Mouse (Mus musculus) spleen, adult 2 months (tissue): ENCODE data around the gene Kmt2d. TPM values are rescaled to one million over a fixed set of nuclear protein-coding genes. Genes with fewer than 3 reads are reported as not detected.

ENCODE experiments used
- DNase-seq, 2 experiments: peaks; one replicate each; pipeline versions ENCODE4 v3.0.0 to v3.0.0-alpha.2; 2012 to 2021; ENCODE audit warnings: low spot score in 2 of 2, low read depth in 1 of 2
- H3K27ac ChIP-seq: fragments of 200-500 bp; 2 replicates; pipeline ENCODE4 v1.5.1; 2012; ENCODE audit warnings: low read length, inconsistent platforms; ENCODE audit not compliant: insufficient read depth
- H3K27me3 ChIP-seq: fragments of 200-500 bp; 2 replicates; pipeline ENCODE4 v1.6.1; 2012; ENCODE audit warnings: mild to moderate bottlenecking, moderate library complexity, low read length, inconsistent platforms; ENCODE audit not compliant: control insufficient read depth, insufficient read depth
- H3K36me3 ChIP-seq: fragments of 200-500 bp; 2 replicates; pipeline ENCODE4 v1.6.1; 2012; ENCODE audit warnings: mild to moderate bottlenecking, low read length, inconsistent platforms; ENCODE audit not compliant: control insufficient read depth, insufficient read depth
- H3K4me1 ChIP-seq: fragments of 200-500 bp; 2 replicates; pipeline ENCODE4 v1.6.1; 2011; ENCODE audit warnings: inconsistent platforms; ENCODE audit not compliant: control insufficient read depth, insufficient read depth, insufficient read length
- H3K4me3 ChIP-seq: fragments of 200-500 bp; 2 replicates; pipeline ENCODE4 v1.5.1; 2011; ENCODE audit warnings: mild to moderate bottlenecking, inconsistent platforms; ENCODE audit not compliant: insufficient read depth, insufficient read length; ENCODE audit errors: extremely low read depth
- CTCF ChIP-seq: fragments of 200-500 bp; IDR thresholded peaks from 2 replicates; pipeline ENCODE4 v1.5.1; 2011; ENCODE audit warnings: mild to moderate bottlenecking, inconsistent platforms; ENCODE audit not compliant: insufficient read depth, insufficient read length, insufficient replicate concordance; ENCODE audit errors: extremely low read depth
- POLR2A ChIP-seq: fragments of 200-500 bp; IDR thresholded peaks from 2 replicates; pipeline ENCODE4 v1.6.1; 2011; ENCODE audit warnings: low read depth, low read length, inconsistent platforms
- WGBS: fragments of 180-500 bp; shearing (Covaris S2); methylation state at CpG from one replicate; pipeline ENCODE4 v1.1.7; 2018; 5-methylcytosine and 5-hydroxymethylcytosine counted together
- polyA plus RNA-seq: library from polyadenylated mRNA; depleted of rRNA; stranded (reverse); fragments of >200 nt; gene quantifications from 2 replicates; pipeline ENCODE4 v1.2.3, GENCODE M21; 2012

Gene Kmt2d
- polyA plus RNA-seq, 1 experiment: 58.7 TPM

DNA sequence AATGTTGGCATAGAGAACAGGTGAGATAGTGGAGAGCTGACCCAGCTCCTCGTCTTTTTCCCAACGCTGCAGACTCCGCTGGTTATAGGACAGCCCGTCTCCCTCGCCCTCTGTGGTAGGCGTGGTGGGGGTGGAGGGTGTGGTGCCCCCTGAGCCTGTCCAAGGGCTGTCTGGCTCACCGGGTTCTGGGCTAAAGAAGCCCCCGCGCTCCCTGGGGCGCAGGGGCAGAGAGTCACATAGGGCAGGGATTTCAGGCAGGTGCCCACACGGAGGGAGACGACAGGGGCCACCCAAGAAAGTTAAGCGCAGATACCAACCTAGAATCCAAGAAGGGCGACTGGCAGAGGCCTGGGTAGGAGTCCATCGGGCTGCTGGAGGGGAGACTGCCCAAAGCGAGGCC, 16.8 kb downstream of the Kmt2d start:
- H3K36me3 ChIP-seq: peaks cover 89% of the 10 kb centered on the region
- 95% methylated on average over 16 of the region's 16 CpGs for WGBS

DNA sequence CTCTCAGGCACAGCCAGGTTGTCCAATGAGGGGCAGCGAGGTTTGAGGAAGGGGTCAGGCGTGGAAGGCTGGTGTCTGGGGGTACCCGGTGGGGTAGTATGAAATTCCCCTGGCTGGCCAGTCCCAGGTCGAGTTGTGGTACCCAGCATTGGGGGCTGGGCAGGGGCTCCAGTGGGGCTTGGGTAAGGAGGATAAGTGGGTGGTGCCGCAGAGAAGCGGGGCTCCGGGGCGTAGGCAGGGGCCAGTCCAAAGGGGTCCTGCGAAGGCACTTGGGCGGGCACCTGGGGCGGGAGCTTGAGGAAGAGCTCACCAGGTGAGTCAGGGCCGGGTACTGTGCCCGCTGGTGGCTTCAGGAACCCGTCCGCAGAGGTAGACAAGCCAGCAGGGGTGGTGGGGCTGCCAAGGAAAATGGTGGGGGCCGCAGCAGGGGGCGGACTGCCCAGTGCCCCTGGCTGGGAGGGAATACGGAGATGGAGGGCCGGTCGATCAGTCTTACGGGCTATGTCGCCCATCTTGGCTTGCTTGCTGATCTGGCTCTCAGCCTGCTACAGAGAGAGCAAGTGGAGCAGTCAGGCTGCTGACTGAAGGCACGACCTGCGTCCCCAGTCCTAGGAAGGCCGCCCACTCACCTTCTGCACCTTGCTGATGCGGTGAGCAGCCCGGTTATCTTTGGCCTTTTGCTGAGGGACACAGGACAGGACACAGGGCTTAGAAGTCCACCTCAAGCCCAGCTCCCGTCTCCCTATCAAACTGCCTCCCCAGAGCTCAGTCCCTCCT, 17.7 kb downstream of the Kmt2d start:
- H3K4me1 ChIP-seq: no peaks in the 10 kb centered on the region
- WGBS: 96% methylated on average over 28 of the region's 28 CpGs

More for the DNA sequence above, 16.8 kb downstream of the Kmt2d start:
- Histone ChIP-seq H3K4me1 (no peaks in the 10 kb centered on the region), H3K4me3 (no peak overlapping the region), H3K27me3 (no peaks in the 10 kb centered on the region), H3K27ac (no peak overlapping the region)
- TF ChIP-seq CTCF: no peak
- TF ChIP-seq POLR2A: no peak
- no peak for DNase-seq

DNA sequence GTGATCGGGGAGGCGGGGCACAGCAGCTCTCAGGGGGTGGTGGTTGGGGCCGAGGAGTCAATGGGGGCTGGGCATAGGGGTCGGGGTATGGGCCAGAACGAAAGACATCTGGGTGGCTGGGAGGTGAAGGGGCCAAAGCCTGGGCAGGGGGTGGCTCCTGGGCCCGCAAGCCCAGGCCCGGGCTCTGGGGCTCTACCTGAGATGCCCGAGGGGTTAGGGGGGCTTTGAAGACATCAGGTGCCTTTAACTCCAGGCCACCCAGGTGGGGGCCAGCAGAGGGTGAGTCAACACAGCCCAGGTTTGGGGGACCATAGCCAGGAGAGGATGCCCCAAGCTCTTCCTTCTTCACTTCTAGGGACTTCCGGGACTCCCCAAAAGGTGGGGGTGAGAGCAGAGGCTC, 18.3 kb downstream of the Kmt2d start:
- peaks cover 88% of the 10 kb centered on the region for H3K36me3 ChIP-seq
- WGBS: 93% methylated on average over 9 of the region's 9 CpGs

More for the DNA sequence above, 17.7 kb downstream of the Kmt2d start:
- Histone ChIP-seq H3K27ac (no peak overlapping the region), H3K36me3 (peaks cover 91% of the 10 kb centered on the region), H3K4me3 (no peak overlapping the region), H3K27me3 (no peaks in the 10 kb centered on the region)
- no peak for DNase-seq
- no peak for TF ChIP-seq CTCF
- TF ChIP-seq POLR2A: no peak

DNA sequence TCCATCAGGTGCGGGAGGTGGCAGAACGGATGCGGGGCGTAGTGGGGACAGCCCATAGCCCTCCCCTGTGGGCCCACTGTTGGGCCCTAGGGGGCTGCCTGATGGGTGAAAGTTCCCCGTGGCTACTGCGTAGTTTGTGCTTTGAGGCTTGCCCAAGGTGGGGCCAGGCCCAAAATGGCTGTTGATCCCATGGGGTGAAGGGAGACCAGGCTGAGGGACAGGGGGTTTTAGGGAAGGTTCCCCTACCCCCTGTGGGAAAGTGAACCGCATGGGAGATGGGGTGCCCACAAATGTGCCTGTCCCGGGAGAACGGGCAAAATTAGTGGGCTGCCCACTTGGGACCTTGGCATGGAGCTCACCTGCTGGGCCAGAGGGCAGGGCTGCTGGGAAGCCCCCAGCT, 18.9 kb downstream of the Kmt2d start:
- no peak overlapping the region for H3K27ac ChIP-seq
- 94% methylated on average over 9 of the region's 9 CpGs for WGBS
- no peak for TF ChIP-seq POLR2A
- no peak for TF ChIP-seq CTCF
- no peaks in the 10 kb centered on the region for H3K4me1 ChIP-seq
- H3K36me3 ChIP-seq: peaks cover 87% of the 10 kb centered on the region
- DNase-seq: no peak
- no peak overlapping the region for H3K4me3 ChIP-seq
- no peaks in the 10 kb centered on the region for H3K27me3 ChIP-seq

More for the DNA sequence above, 18.3 kb downstream of the Kmt2d start:
- H3K27ac ChIP-seq: no peak overlapping the region
- TF ChIP-seq CTCF (no peak), POLR2A (no peak)
- no peaks in the 10 kb centered on the region for H3K27me3 ChIP-seq
- H3K4me1 ChIP-seq: no peaks in the 10 kb centered on the region
- no peak for DNase-seq
- H3K4me3 ChIP-seq: no peak overlapping the region

DNA sequence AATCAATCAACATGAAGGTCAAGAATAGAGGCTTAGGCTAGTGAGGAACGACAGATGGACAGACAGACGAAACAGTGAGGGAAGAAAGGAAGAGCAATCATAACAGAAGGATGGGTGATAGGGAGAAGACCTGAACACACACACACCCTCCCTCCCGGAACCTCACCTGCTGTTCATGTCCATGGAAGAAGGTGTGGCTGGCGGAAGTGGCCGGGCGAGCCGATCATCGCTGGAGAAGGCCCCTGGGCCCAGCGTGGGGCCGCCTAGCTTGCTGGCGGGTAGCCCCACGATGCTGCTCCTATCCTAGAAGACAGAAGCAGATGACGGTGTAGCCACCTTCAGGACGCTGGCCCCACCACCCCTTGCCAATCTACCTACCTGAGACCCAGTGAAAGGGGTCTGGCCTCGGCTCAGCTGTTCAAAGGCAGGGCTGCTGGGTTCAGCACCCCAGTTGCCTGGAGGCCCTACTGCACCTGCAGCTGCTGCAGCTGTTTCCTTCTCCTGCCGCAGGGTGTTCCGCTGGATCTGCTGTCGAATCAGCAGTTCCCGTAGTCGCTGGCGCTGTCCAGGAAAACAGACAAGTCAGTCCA, 19.7 kb downstream of the Kmt2d start:
- Histone ChIP-seq H3K27me3 (no peaks in the 10 kb centered on the region), H3K36me3 (peaks cover 87% of the 10 kb centered on the region), H3K27ac (no peak overlapping the region), H3K4me1 (no peaks in the 10 kb centered on the region), H3K4me3 (no peak overlapping the region)
- TF ChIP-seq CTCF (no peak), POLR2A (no peak)
- 94% methylated on average over 21 of the region's 21 CpGs for WGBS
- no peak for DNase-seq

DNA sequence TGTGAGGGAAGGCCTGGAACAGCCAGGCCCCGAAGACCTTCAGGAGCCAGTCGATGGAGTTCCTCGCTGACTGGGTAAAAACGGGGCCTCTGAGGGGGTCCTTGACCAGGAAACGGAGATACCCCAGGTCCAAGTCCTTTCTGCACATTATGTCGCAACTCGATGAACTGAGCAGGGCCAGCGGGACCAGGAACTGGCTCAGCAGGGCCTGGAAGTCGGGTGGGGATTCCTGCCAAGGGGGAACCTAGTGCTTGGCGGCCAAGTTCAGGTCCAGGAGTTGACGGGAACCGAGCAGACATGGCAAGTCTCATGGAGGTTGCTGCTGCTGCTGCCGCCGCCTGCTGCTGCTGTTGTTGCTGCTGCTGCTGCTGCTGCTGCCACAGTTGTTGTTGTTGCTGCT, 20.3 kb downstream of the Kmt2d start:
- Histone ChIP-seq H3K27me3 (no peaks in the 10 kb centered on the region), H3K27ac (no peak overlapping the region), H3K36me3 (peaks cover 86% of the 10 kb centered on the region), H3K4me3 (no peak overlapping the region), H3K4me1 (no peaks in the 10 kb centered on the region)
- DNase-seq: no peak
- 91% methylated on average over 14 of the region's 14 CpGs for WGBS
- no peak for TF ChIP-seq POLR2A
- no peak for TF ChIP-seq CTCF
